Mouse (Mus musculus) cerebellum, postnatal 10 days (tissue): ENCODE measurements around the gene Tjp3.

Experiments used
- DNase-seq, 2 experiments: peaks; one replicate each; pipeline ENCODE4 v3.0.0; 2021; ENCODE audit warnings: mixed read lengths in 2 of 2

The Tjp3 gene

GRCm38 (mm10) chr10:81291511-81292104, at the start of gene Tjp3:
TSS of gene Tjp3 (minus strand) at chr10:81291581.
- DNase-seq, result no peak

- DNase-seq, result no peak
Observed at GRCm38 (mm10) chr10:81340551-81341332, 49.4 kb upstream of the Tjp3 start.

GRCm38 (mm10) chr10:81336558-81336957, 45.2 kb upstream of the Tjp3 start:
- no peak for DNase-seq

- DNase-seq, result peak; percentile 66 to 78
Observed at GRCm38 (mm10) chr10:81335393-81336340, 44.3 kb upstream of the Tjp3 start.

GRCm38 (mm10) chr10:81334324-81334723, 42.9 kb upstream of the Tjp3 start:
- DNase-seq, result no peak

- no peak for DNase-seq
Observed at GRCm38 (mm10) chr10:81332277-81332676, 40.9 kb upstream of the Tjp3 start.

- no peak for DNase-seq
Observed at GRCm38 (mm10) chr10:81330007-81330406, 38.6 kb upstream of the Tjp3 start.

- no peak for DNase-seq
Observed at GRCm38 (mm10) chr10:81329194-81329975, 38.0 kb upstream of the Tjp3 start.

GRCm38 (mm10) chr10:81328386-81328785, 37.0 kb upstream of the Tjp3 start, which contains the start of gene Tbxa2r:
TSS of gene Tbxa2r (plus strand) at chr10:81328731.
- no peak for DNase-seq

- DNase-seq, result no peak
Observed at GRCm38 (mm10) chr10:81327959-81328358, 36.6 kb upstream of the Tjp3 start.

GRCm38 (mm10) chr10:81326858-81327257, 35.5 kb upstream of the Tjp3 start:
- DNase-seq, result no peak

- no peak for DNase-seq
Observed at GRCm38 (mm10) chr10:81325781-81326180, 34.4 kb upstream of the Tjp3 start.

- no peak for DNase-seq
Observed at GRCm38 (mm10) chr10:81325176-81325575, 33.8 kb upstream of the Tjp3 start.

GRCm38 (mm10) chr10:81323791-81324530, 32.6 kb upstream of the Tjp3 start:
- no peak for DNase-seq

GRCm38 (mm10) chr10:81323141-81323775, 31.9 kb upstream of the Tjp3 start:
- no peak for DNase-seq

GRCm38 (mm10) chr10:81322444-81322843, 31.1 kb upstream of the Tjp3 start:
- no peak for DNase-seq

- no peak for DNase-seq
Observed at GRCm38 (mm10) chr10:81321436-81321835, 30.1 kb upstream of the Tjp3 start.

GRCm38 (mm10) chr10:81320550-81321347, 29.4 kb upstream of the Tjp3 start, which contains the start of gene Cactin:
TSS of gene Cactin (plus strand) at chr10:81321103.
- DNase-seq, result peak; percentile 100

- DNase-seq, result peak in 1 of 2 experiments; percentile 59
Observed at GRCm38 (mm10) chr10:81319741-81320549, 28.6 kb upstream of the Tjp3 start.
